Mouse (Mus musculus): ENCODE results near the gene Tmod2.

- TF ChIP-seq ZKSCAN1 (IDR thresholded peaks at IDR 0.05; ENCODE audit: borderline replicate concordance, low read depth, low read length) = no peak
- TF ChIP-seq MAX (IDR thresholded peaks at IDR 0.05; ENCODE audit: low read length) = no peak
- TF ChIP-seq MAZ (IDR thresholded peaks at IDR 0.05; ENCODE audit: low read depth, low read length) = no peak
- TF ChIP-seq SMC3 (IDR thresholded peaks at IDR 0.05; ENCODE audit: low read depth, low read length) = no peak
- no peak for TF ChIP-seq NRF1 (IDR thresholded peaks at IDR 0.05; ENCODE audit: low read depth, low read length)
Observed at GRCm38 (mm10) chr9:75536422-75536821, 74.7 kb downstream of the Tmod2 start.
